Comparison of ENCODE assay signal across 7 mouse cellular contexts in genomic region chr15:81810671-81811598, GRCm38 (mm10). TPM values are rescaled to one million over a fixed set of nuclear protein-coding genes. Genes with fewer than 3 reads are reported as not detected.
DNase-seq lines count a peak whose midpoint lies in the region; ATAC-seq lines count a peak whose summit lies in the region.

No protein-coding gene starts in this region.

- no peaks in the 10 kb centered on the region for H3K9me3 ChIP-seq in intestine, embryonic 16.5 days (ENCODE audit: control insufficient read depth, low read length)
- no peaks in the 10 kb centered on the region for H3K9me3 ChIP-seq in midbrain, embryonic 11.5 days (ENCODE audit: control insufficient read depth, low read length)

- peak overlapping the region; percentile 77 for H3K4me2 ChIP-seq in intestine, embryonic 16.5 days (ENCODE audit: low read depth, low read length)
- H3K4me2 ChIP-seq in midbrain, embryonic 11.5 days: peak overlapping the region; percentile 90

- peak; percentile 98 for ATAC-seq in intestine, embryonic 16.5 days
- ATAC-seq in midbrain, embryonic 11.5 days (ENCODE audit: low FRiP score): peak; percentile 99

- intact Hi-C loops in left cerebral cortex, postnatal 36 days (cut with DNase I): loop anchor here (5.0 kb wide), 1 partner anchor 46 kb away; the partner anchor contains the start of gene Tob2

- WGBS in intestine, embryonic 16.5 days: under 1% methylated on average over 83 of the region's 89 CpGs
- WGBS in midbrain, embryonic 11.5 days: under 1% methylated on average over 89 of the region's 89 CpGs

- H3K27me3 ChIP-seq in intestine, embryonic 16.5 days (replicated peaks; ENCODE audit: control insufficient read depth, insufficient read depth, low read length): no peaks in the 10 kb centered on the region
- H3K27me3 ChIP-seq in midbrain, embryonic 11.5 days (ENCODE audit: control insufficient read depth, insufficient read depth, low read length): no peaks in the 10 kb centered on the region

- H3K27ac ChIP-seq in intestine, embryonic 16.5 days (ENCODE audit: low read length): peak overlapping the region; percentile 94
- peak overlapping the region; percentile 72 for H3K27ac ChIP-seq in midbrain, embryonic 11.5 days (ENCODE audit: low read depth, low read length)

- peak overlapping the region; percentile 79 for H3K4me3 ChIP-seq in intestine, embryonic 16.5 days (ENCODE audit: low read length)
- H3K4me3 ChIP-seq in midbrain, embryonic 11.5 days (ENCODE audit: low read depth, low read length): peak overlapping the region; percentile 73

- peaks cover 6% of the 10 kb centered on the region; the same call in 1 of the 2 replicates for H3K36me3 ChIP-seq in intestine, embryonic 16.5 days (ENCODE audit: control insufficient read depth, insufficient read depth, low read length)
- peaks cover 5% of the 10 kb centered on the region; the same call in 1 of the 2 replicates for H3K36me3 ChIP-seq in midbrain, embryonic 11.5 days (ENCODE audit: control insufficient read depth, insufficient read depth, low read length)

- peak overlapping the region; percentile 82 for H3K9ac ChIP-seq in intestine, embryonic 16.5 days (ENCODE audit: low read depth, low read length)
- peak overlapping the region; percentile 79 for H3K9ac ChIP-seq in midbrain, embryonic 11.5 days (ENCODE audit: low read length)

- DNase-seq in adrenal gland, adult 8-10 months: peak; percentile 98
- DNase-seq in embryo, embryonic 9.5 days (ENCODE audit: extremely low spot score): peak; percentile 99
- DNase-seq in gastrocnemius, postnatal 4 days (ENCODE audit: low spot score in 2 of 2): peak; percentile 98 to 99
- peak; percentile 96 to 98 for DNase-seq in left cerebral cortex, postnatal 36 days (ENCODE audit: low spot score in 2 of 2)
- peak; percentile 100 for DNase-seq in midbrain, embryonic 11.5 days (ENCODE audit: low spot score, missing footprints)
- DNase-seq in skeletal muscle tissue, adult 2 months (ENCODE audit: low read depth, low spot score): peak; percentile 100

- H3K4me1 ChIP-seq in intestine, embryonic 16.5 days (ENCODE audit: control insufficient read depth, insufficient read depth, low read length): peaks cover 22% of the 10 kb centered on the region
- peaks cover 23% of the 10 kb centered on the region for H3K4me1 ChIP-seq in midbrain, embryonic 11.5 days (ENCODE audit: control insufficient read depth, insufficient read depth, low read length)

RNA-seq across cellular contexts. Expression of gene Tef, which starts 8.7 kb away (rescaled TPM):
- total RNA-seq in adrenal gland, adult 8-10 months (2022): 100 to 1,000 TPM in 3 of 4 experiments, 10 to 100 TPM in 1; 93.1 to 190 (median 160) TPM
- total RNA-seq in gastrocnemius, postnatal 4 days (2021): 100 to 1,000 TPM; 112 to 117 TPM
- 12.5 and 14.5 TPM in 2 replicates for polyA plus RNA-seq in intestine, embryonic 16.5 days (2015; fragmentation: Nextera tagmentation; extraction: Ambion mirVana)
- 100 to 1,000 TPM; 244 to 267 TPM for total RNA-seq in left cerebral cortex, postnatal 36 days (2021)
- polyA plus RNA-seq in midbrain, embryonic 11.5 days (2014; fragmentation: Nextera tagmentation; extraction: Ambion mirVana): 11.0 and 12.9 TPM in 2 replicates

RNA-seq across cellular contexts. Expression of gene Tob2, which starts 47.7 kb away (rescaled TPM):
- total RNA-seq in adrenal gland, adult 8-10 months (2022): 10 to 100 TPM; 63.9 to 97.0 (median 69.1) TPM
- 10 to 100 TPM; 34.5 to 44.1 TPM for total RNA-seq in gastrocnemius, postnatal 4 days (2021)
- 25.3 and 28.6 TPM in 2 replicates for polyA plus RNA-seq in intestine, embryonic 16.5 days (2015; fragmentation: Nextera tagmentation; extraction: Ambion mirVana)
- 10 to 100 TPM; 26.4 to 37.6 TPM for total RNA-seq in left cerebral cortex, postnatal 36 days (2021)
- 10.4 and 12.9 TPM in 2 replicates for polyA plus RNA-seq in midbrain, embryonic 11.5 days (2014; fragmentation: Nextera tagmentation; extraction: Ambion mirVana)

Comparison
In these comparisons a context has a peak if more than half of its experiments do, and no peak if none do; other contexts are left out.
1. Peak in every context shown above with its lines: DNase-seq, ATAC-seq, H3K4me3 ChIP-seq and H3K27ac ChIP-seq.